Mouse (Mus musculus) fat pad, adult 2 months (tissue): ENCODE data around the gene Ddx6.
"Not testable (repeated sequence)": the region's sequence is repeated elsewhere in the genome, so short reads cannot be mapped to it uniquely, and the experiment has no call there.

Source experiments
- DNase-seq: peaks from one replicate; pipeline ENCODE4 v3.0.0-alpha.2; 2011; ENCODE audit warnings: low read depth, low spot score; ENCODE audit errors: extremely low read depth

The Ddx6 gene

DNA sequence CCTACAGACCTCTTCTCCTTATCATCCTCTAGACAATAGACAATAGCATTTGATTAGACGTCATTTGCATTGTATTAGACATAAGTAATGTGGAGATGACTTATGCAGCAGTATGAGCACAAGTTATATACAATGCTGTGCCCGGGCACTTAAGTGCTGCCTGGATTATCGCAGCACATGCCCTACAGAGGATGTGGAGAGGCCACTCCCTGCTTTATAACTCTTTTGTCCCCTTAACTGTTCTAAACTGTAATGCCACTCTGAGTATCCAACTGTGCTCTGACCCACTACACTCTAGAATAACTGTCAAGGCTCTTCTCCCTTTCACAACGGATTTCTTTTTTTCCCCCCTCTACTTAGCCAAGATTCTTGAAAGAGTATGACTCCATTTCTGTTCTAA is 10.8 kb upstream of the Ddx6 start:
- no peak for DNase-seq

DNA sequence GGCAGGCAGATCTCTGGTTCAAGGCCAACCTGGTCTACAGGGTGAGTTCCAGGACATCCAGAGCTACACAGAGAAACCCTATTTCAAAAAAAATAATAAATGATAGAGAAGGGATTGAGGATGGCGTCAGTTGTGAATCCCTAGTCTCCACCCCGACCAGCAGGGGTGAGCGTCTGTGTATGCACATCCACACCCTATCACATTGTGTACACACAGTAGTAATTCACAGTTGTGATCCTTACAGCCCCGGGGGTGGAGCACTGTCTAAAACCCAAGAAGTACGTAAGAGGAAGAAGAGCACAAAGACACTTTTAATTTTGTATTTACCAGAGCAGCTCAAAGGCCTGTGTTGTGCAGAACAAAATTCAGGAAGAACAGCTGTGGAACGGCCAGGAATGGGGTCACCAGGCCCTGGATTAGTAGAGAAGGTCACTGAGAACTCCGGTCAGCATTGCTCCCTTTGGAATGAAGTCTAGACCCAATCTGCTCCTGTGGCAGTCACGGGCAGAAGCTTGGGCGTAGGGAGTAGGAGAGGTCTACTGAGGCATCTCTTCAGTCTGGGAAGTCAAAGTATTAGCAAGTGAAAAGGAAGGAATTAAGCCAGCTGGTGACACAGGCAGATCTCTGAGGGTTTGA is 9.7 kb upstream of the Ddx6 start:
- no peak for DNase-seq

DNA sequence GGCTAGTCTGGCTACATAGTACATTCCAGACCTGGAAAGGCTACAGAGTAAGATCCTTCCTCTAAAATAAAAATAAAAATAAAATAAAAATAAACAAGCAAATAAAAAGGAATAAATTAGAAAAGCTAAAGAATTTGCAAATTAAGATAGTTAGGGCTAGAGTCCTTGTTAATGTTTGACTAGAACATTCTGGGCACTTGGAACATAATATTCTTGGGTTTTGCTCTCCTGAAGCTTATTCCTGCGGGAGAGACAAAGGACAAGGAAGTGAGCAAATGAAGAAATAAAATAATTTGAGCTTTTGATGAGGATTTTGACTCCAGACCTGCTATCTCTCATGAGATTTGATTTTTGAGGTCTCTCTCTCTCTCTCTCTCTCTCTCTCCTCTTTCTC is 9.2 kb upstream of the Ddx6 start:
- DNase-seq: no peak

DNA sequence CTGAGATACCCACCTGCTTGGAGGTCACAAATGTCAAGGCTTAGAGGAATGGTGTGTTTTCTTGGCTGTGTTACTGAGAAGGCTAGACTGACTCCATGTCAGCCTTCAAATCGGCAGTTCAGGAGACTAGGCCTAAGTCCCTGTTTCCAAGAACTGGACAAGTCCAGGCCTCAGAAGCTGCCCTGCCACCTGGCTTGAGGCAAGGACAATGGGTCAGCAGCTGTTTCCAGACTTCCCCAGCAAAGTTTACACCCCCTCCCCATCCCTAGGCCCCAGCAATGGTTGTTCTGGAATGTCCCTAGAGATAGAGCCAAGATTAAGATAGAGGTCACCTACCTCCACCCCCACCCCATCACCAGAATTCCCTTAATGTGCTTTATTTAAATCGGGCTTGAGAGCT is 7.0 kb upstream of the Ddx6 start:
- no peak for DNase-seq

DNA sequence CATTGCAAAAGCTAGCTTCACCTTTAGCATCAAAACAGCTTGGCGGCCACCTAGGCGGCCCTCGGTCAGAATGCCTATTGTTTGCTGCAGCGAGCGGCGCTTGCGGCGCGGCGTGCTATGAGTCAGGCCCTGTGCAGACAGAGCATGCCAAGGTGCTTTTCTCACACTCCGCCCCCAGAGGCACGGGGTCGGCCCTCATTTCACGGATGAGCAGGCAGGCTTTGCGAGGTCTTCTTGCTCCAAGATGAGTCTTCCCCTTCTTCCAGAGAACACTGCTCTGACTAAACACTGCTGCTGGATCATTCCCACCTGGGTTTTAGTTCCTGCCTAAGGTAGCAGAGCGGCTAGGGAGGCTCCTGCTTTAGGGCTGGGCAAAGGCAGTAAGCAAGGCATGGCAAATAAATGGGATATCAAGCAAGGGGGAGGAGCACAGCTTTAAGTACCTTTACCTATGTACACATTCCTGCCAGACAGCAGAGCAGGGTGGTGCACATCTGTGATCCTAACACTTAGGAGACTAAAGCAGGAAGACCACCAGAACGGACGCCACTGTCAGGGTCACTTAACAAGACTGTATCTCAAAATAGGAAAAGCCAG is 5.7 kb upstream of the Ddx6 start:
- DNase-seq: no peak

DNA sequence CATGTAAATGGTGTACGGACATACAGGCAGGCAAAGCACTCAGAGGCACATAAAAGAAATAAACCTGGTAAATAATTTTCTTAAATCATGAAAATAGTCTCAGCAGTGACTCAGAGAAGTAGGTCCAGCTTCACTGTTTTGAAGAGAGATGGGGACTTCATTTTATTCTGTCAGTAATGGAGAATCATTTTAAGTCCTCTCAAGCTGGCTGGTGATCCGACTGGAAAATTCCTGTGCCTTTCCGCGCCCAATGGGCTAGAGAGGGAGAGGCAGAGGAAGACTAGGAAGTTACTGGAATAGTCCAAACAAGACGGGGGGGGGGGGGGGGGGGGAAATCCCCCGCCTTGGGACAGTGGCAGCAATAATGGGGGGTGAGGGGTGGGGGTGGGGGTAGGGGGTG is 5.1 kb upstream of the Ddx6 start:
- no peak for DNase-seq

DNA sequence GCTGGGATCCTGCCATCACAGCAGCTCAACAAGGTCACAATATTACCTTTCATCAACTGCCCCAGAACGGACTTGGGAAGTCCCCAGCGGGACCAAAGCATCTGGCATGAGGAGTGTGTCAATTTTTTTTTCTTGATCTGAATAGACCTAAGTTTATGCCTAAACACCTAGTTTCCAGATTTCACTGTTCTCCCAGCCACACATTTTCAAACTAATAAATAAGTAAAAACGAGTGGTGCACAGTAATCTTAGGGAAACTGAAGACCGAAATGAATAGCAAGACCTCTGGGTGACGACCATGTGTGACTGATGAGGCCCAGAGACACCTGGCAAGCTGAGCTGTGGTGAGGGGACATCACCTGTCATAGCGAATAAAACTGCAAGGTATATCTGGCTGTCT is 3.9 kb upstream of the Ddx6 start:
- no peak for DNase-seq

DNA sequence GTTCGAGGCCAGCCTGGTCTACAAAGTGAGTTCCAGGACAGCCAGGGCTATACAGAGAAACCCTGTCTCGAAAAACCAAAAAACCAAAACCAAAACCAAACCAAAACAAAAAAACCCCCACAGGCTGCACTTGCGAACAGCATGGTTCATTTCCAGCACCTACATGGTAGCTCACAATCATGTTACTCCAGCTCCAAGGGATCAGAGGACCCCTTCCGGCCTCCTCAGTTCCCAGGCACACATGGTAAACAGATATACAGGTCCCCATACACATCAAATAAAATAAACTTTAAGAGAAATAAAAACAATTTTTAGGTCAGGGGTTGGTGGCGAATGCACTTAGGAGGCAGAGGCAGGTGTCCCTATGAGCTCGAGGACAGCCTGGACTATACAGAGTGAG is 1.9 kb upstream of the Ddx6 start:
- DNase-seq: no peak

DNA sequence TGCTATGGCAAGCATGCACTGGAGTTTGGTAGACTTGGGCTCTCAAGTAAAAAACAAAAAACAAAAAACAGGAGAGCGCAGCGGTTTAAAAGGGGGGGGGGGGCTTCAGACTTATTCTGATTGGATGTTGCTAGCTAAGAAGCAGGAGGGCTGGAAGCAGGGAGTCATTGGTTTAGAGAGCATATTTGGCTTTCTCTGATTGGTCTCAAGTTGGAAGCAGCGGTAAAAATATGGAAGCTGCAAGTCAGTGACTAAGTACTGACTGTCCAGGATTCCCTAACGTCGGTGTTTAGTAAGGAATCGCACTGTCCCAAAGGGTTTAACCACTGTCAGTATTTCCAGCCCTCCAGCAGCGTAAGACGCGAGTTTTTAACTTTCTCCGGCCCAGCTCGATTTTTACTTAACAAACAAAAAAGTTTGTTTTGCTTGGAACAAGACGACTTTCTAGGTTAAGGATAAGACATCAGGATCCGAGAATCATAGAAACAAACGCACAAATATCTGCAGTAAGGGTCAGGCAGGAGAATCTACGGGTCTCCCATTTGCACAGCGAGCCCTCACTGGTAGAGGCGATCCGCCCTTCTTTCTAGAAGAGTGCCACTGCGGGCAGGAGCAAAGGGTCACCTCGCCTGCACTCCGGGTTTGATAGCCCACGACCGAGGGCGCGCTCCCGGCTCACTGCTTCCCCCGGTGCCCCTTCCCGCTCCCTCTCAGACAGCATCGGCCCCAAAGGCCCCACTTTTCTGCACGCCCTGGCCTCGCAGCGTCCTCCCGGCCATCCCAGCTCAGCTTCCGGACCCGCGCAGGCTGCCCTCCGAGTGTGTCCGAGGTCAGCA is 1.0 kb upstream of the Ddx6 start:
- peak; percentile 45 for DNase-seq

DNA sequence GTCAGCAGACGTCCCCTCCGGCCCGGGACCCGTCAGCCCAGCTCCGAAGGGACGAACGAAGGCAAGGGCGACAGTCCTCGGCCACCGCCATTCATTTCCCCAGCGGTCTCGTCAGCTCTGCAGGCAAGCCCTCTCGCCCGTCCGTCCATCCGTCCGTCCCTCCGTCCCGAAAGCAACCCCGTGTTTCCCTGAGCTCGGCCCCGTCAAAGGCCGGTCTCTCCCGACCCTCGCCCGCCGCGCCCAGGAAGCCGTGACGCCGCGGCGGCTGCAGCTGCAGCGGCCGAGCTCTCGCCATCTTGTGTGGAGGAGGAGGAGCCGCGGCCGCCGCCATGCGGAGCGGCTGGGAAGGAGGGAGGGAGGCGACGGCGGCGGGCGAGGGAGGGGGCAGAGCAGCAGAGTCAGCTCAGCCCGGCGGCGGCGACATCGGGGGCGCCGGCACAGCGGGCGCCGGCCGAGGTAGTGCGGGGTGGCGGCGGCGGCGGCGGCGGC is 358 bp upstream of the Ddx6 start:
- no peak for DNase-seq

DNA sequence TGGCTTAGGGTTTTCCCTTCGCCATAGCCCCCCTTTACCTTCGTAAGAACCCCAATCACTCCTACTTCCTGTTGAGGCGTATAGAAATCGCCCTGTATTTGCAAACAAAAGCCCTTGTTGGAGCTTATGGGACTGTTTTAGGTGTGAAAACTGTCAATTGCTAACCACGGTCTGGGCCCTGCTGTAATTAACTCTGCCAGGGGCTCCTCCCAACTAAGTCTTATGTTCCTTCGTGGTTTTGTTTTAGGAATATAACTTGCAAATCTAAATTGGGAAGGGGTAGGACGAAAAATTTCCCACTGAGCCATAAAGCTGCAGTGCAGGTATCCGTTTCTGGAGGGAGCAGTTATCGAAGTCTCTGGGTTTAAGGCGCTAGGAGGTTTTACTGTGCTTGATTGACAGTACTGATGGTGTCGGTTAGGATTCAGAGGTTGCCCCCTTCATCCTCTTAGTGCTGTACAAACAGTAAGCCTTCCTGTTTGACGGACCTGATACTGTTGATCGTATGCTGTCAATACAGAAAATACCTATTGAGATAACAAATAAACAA is 999 bp downstream of the Ddx6 start:
- no peak for DNase-seq

DNA sequence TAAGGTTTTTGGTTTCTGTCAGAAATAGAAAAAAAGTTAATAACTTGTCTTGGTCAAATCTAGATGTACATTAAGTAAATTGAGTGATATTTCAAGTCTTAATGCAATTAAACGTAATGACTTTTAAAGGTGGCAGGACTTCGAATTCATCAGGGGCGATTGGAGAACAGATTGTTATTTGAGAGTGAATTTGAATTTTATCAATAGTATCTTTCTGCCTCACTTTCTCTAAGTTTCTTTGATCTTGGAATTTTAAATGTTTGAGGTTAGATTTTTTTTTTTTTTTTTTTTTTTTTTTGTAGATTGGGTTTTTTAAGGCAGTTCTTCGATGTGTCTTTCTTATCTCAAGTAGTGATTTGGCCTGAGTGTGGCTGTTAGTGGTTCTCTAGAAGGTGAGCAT is 2.0 kb downstream of the Ddx6 start:
- DNase-seq: no peak

DNA sequence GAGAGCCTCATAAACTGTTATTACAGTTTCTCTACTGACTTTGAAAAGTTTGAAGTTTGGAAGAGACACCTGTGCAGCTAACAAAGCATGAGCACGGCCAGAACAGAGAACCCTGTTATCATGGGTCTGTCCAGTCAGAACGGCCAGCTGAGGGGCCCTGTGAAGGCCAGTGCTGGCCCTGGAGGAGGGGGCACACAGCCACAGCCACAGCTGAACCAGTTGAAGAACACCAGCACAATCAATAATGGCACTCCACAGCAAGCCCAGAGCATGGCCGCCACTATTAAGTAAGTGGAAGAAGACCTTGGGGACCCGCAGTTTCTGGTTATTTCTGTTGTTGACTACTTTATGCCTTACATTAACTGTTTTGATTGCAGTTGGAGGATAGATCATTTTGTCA is 2.6 kb downstream of the Ddx6 start:
- no peak for DNase-seq

DNA sequence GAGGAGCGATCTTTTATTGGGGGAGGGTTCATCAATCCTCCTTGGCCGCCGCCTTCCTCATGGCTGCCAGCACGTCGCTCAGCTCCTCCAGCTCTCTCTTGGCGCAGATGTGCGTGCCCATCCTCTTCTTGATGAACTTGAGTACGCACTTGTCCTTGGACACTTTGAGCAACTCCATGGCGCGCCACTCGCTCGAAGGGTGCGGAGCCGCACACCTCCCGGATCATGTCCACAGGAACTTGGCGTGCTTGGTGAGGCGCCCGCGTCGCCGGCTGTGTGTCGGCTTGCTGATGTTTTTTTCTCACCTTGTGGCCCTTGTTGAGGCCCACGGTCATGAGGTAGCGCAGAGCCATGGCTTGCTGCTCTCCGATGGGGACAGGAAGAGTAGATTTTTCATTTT is 5.7 kb downstream of the Ddx6 start:
- DNase-seq: no peak

DNA sequence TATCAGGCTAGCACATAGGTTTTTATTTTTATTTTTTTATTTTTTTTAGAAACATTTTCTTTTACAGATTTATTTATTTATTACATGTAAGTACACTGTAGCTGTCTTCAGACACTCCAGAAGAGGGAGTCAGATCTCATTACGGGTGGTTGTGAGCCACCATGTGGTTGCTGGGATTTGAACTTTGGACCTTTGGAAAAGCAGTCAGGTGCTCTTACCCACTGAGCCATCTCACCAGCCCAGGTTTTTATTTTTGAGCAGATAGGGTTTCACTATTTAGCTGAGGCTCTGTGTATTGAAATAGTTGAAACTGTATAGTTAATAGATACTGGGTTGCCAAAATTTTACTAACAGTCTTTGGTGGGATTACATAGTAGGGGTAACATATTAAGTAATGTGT is 8.4 kb downstream of the Ddx6 start:
- not testable (repeated sequence) for DNase-seq

DNA sequence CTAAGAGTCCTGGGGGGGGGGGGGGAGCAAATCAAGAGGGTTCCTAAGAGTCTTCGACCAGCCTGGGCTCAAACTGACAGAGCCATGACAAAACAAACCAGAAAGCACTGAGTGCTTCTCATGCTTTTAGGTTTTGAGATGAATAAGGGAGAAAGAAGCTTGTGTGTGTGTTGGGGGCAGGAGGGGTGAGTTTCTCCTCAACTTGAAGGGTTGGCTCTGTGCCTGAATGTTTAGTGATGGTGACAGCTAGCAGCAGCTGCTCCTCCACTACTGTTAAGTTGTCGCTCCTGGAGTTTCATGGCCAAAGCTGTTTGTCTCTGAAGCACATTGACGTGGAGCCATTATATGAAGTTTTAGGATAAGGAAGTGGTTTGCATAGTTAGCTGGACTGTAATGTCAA is 16.4 kb downstream of the Ddx6 start:
- no peak for DNase-seq

DNA sequence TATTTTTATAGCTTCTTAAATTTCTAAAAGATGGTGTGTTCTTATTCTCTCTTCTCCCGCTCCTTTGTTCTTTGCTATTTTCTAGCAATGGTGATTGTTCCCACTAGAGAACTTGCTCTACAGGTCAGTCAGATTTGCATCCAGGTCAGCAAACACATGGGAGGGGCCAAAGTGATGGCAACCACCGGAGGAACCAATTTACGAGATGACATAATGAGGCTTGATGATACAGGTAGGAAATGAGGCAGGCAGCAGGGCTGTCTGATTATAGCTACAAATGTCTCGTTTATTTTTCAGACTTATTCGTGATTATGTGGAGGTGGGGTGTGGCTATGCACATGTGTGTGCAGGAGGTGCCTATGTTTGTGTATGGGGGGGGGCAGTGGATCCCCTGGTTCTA is 19.7 kb downstream of the Ddx6 start:
- no peak for DNase-seq

DNA sequence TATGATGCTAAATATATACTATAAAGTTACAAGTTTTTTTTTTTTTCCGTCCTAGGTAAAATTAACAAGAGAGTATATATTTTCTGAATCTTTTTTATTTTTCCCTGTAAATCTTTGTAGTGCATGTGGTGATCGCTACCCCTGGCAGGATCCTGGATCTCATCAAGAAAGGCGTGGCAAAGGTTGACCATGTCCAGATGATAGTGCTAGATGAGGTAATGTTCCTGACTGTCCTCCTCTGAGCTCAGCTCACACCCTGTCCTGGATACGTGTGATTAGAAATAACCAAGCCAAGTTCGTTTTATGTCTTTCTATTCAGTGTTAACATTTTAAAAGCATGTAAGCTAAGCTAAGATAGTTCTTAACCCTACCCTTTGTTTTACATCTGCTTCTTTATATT is 21.6 kb downstream of the Ddx6 start:
- DNase-seq: no peak

DNA sequence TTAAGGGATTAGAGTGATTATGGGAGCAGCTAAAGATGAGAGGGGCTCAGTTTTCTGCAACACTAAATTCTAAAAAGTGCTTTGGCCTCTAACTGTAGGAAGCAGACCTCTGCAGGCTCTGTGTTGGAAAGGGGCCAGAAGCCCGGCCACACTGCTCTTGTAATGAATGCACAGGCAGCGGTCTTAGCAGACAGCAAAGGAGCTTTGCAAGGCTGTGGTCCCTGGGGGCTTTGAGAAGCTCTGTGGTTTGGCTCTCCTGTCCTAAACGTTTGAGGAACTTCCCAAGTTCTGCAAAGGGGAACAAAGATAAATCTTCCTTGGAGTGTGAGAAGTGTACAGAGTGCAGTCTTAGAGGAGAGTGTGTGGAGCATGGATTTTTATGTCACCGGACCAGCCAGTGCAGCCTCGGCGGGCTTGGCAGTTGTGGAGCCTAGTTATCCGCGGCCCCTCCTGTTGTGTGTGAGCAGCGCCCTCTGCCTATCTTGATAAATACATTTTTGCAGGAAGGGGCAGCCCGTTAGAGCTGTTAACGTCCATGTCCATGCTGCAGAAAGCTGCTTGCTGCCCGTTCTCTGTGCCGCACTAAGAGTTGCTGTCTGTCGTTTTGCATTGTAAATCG is 33.0 kb downstream of the Ddx6 start:
- no peak for DNase-seq

DNA sequence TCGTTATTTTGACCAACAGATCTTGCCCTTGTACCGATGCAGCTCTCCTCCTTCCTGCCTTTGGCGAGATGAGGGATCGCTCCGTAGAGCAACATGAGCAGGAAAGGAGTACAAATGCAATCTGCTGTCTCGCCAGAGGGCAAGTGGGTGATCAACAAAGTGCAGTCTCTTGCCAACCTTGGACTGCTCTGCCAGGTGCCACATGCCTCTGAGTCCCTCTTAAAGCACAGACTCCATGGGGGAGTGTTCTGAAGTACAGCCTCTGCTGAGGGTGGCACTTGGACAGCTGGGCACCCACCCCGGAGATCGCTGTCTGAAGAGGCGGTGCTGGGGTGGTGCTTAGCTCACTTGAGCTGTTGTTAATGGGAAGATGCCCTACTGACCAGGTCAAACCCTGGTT is 34.0 kb downstream of the Ddx6 start:
- not testable (repeated sequence) for DNase-seq

DNA sequence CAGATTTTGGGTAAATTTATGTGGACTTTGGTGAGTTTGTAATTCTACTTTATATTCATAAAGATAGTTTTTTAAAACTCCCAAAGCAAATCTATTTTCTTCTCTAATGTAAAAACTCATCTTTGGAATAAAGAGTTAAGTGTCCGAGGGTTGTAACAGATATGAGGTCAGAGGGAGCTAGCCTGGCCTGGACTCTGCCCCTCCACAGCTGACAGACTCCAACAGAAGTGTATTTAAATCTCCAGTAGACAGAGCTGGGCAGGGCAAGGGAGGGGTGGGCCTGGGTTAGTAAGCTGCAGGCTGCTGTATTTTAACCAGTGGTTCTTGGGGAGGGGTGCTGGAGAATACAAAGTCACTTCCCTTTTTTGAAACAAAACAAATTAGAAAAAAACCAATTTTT is 35.3 kb downstream of the Ddx6 start:
- not testable (repeated sequence) for DNase-seq
